ENCODE assay signal across 36 mouse cellular contexts in genomic region chr7:4303457-4303856, GRCm38 (mm10). TPM values are rescaled to one million over a fixed set of nuclear protein-coding genes. Genes with fewer than 3 reads are reported as not detected.
"Had no signal": no experiment of that assay in that cellular context is flagged by ENCODE, and none has a peak within 500 bp of the region (broad histone marks: within the 10 kb centered on the region; RNA-seq: fewer than 3 reads in every experiment).

No protein-coding gene starts in this region.

- H3K4me2 ChIP-seq: embryonic facial prominence, embryonic 12.5 days; embryonic facial prominence, embryonic 13.5 days; embryonic facial prominence, embryonic 15.5 days; forebrain, embryonic 12.5 days; forebrain, embryonic 13.5 days; forebrain, embryonic 15.5 days had no signal

- H3K27me3 ChIP-seq: embryonic facial prominence, embryonic 12.5 days; embryonic facial prominence, embryonic 13.5 days; embryonic facial prominence, embryonic 15.5 days; forebrain, embryonic 12.5 days; forebrain, embryonic 13.5 days; forebrain, embryonic 15.5 days had no signal

- H3K4me3 ChIP-seq: embryonic facial prominence, embryonic 10.5 days; embryonic facial prominence, embryonic 12.5 days; embryonic facial prominence, embryonic 13.5 days; embryonic facial prominence, embryonic 15.5 days; erythroblast, embryonic 14.5 days; forebrain, embryonic 10.5 days; forebrain, embryonic 12.5 days; forebrain, embryonic 13.5 days; forebrain, embryonic 15.5 days; gastrocnemius, adult 2 months; heart, adult 2 months had no signal

- H3K4me1 ChIP-seq: embryonic facial prominence, embryonic 10.5 days; embryonic facial prominence, embryonic 12.5 days; embryonic facial prominence, embryonic 13.5 days; embryonic facial prominence, embryonic 15.5 days; forebrain, embryonic 10.5 days; forebrain, embryonic 12.5 days; forebrain, embryonic 13.5 days; forebrain, embryonic 15.5 days had no signal

- H3K36me3 ChIP-seq: embryonic facial prominence, embryonic 10.5 days; embryonic facial prominence, embryonic 12.5 days; embryonic facial prominence, embryonic 13.5 days; embryonic facial prominence, embryonic 15.5 days; forebrain, embryonic 10.5 days; forebrain, embryonic 12.5 days; forebrain, embryonic 15.5 days had no signal

- DNase-seq: cerebellum, adult 9-11 months; cerebellum, postnatal 10 days; cerebellum, postnatal 14 days; cerebellum, postnatal 25 days; cerebellum, postnatal 36 days; embryo, embryonic 11 days; forebrain, postnatal 0 days; gastrocnemius, adult 2 months; gastrocnemius, postnatal 10 days; gastrocnemius, postnatal 14 days; gastrocnemius, postnatal 25 days; gastrocnemius, postnatal 36 days; heart, adult 11 months; heart, adult 18-20 months; heart, adult 2 months had no signal

- H3K9me3 ChIP-seq: embryonic facial prominence, embryonic 10.5 days; embryonic facial prominence, embryonic 12.5 days; embryonic facial prominence, embryonic 13.5 days; embryonic facial prominence, embryonic 15.5 days; forebrain, embryonic 10.5 days; forebrain, embryonic 12.5 days; forebrain, embryonic 13.5 days; forebrain, embryonic 15.5 days had no signal

- ATAC-seq: forebrain, embryonic 13.5 days; forebrain, embryonic 14.5 days; forebrain, embryonic 15.5 days; forebrain, embryonic 16.5 days; forebrain, postnatal 0 days had no signal

- H3K9ac ChIP-seq: embryonic facial prominence, embryonic 12.5 days; embryonic facial prominence, embryonic 13.5 days; embryonic facial prominence, embryonic 15.5 days; forebrain, embryonic 12.5 days; forebrain, embryonic 13.5 days; forebrain, embryonic 15.5 days; forebrain, postnatal 0 days had no signal

- H3K27ac ChIP-seq: embryonic facial prominence, embryonic 10.5 days; embryonic facial prominence, embryonic 12.5 days; embryonic facial prominence, embryonic 13.5 days; embryonic facial prominence, embryonic 15.5 days; forebrain, embryonic 10.5 days; forebrain, embryonic 12.5 days; forebrain, embryonic 13.5 days; forebrain, embryonic 15.5 days; gastrocnemius, adult 2 months; heart, adult 2 months had no signal

RNA-seq across cellular contexts. Expression of gene Ncr1, which starts 34.1 kb away (rescaled TPM):
- total RNA-seq: common myeloid progenitor, adult 5-6 weeks; forebrain, postnatal 0 days; gastrocnemius, adult 18-20 months; gastrocnemius, adult 2 months; gastrocnemius, adult 8-10 months; gastrocnemius, postnatal 10 days; gastrocnemius, postnatal 14 days; gastrocnemius, postnatal 25 days; gastrocnemius, postnatal 36 days; gastrocnemius, postnatal 4 days; granulocyte monocyte progenitor cell, adult 5-6 weeks; heart, adult 2 months had no signal
- polyA plus RNA-seq: cortical plate, adult 2 months; embryonic facial prominence, embryonic 10.5 days; embryonic facial prominence, embryonic 11.5 days; embryonic facial prominence, embryonic 12.5 days; embryonic facial prominence, embryonic 13.5 days; embryonic facial prominence, embryonic 14.5 days; embryonic facial prominence, embryonic 15.5 days; erythroblast, embryonic 14.5 days; forebrain, embryonic 10.5 days; forebrain, embryonic 11.5 days; forebrain, embryonic 12.5 days; forebrain, embryonic 13.5 days; forebrain, embryonic 14.5 days; forebrain, embryonic 15.5 days; forebrain, embryonic 16.5 days; forebrain, postnatal 0 days; frontal cortex, adult 2 months had no signal
